Mouse (Mus musculus) hindbrain, embryonic 13.5 days (tissue): ENCODE data around the gene Lrrc4c. TPM values are rescaled to one million over a fixed set of nuclear protein-coding genes. Genes with fewer than 3 reads are reported as not detected.

ENCODE experiments used
- ATAC-seq: fragments of 200-750 bp; cut with Nextera tagmentation; 2 replicates; pipeline ENCODE4 v1.8.0; 2017; ENCODE audit warnings: moderate TSS enrichment; ENCODE audit not compliant: low FRiP score
- H3K27ac ChIP-seq: fragments of 300-500 bp; sonication (generic); 2 replicates; pipeline ENCODE4 v1.5.1; 2015; ENCODE audit warnings: inconsistent platforms, mild to moderate bottlenecking, moderate library complexity
- H3K27me3 ChIP-seq: fragments of 300-500 bp; sonication (generic); 2 replicates; pipeline ENCODE4 v1.6.1; 2015; ENCODE audit warnings: mild to moderate bottlenecking, inconsistent platforms
- H3K36me3 ChIP-seq: fragments of 300-500 bp; sonication (generic); 2 replicates; pipeline ENCODE4 v1.6.1; 2015; ENCODE audit warnings: mild to moderate bottlenecking, inconsistent platforms
- H3K4me1 ChIP-seq: fragments of 300-500 bp; sonication (generic); replicated peaks from 2 replicates; pipeline ENCODE4 v1.6.1; 2015; ENCODE audit warnings: inconsistent platforms
- H3K4me2 ChIP-seq: fragments of 300-500 bp; sonication (generic); 2 replicates; pipeline ENCODE4 v1.6.1; 2015; ENCODE audit warnings: inconsistent platforms, mild to moderate bottlenecking, moderate library complexity
- H3K4me3 ChIP-seq: fragments of 300-500 bp; sonication (generic); 2 replicates; pipeline ENCODE4 v1.5.1; 2015; ENCODE audit warnings: mild to moderate bottlenecking, inconsistent platforms
- H3K9ac ChIP-seq: fragments of 300-500 bp; sonication (generic); 2 replicates; pipeline ENCODE4 v1.6.1; 2015; ENCODE audit warnings: mild to moderate bottlenecking, inconsistent platforms
- H3K9me3 ChIP-seq: fragments of 300-500 bp; sonication (generic); 2 replicates; pipeline ENCODE4 v1.6.1; 2016; ENCODE audit warnings: inconsistent platforms
- WGBS: fragments of 180-500 bp; shearing (Covaris S2); methylation state at CpG from one replicate; pipeline ENCODE4 v1.1.7; 2015; 5-methylcytosine and 5-hydroxymethylcytosine counted together
- polyA plus RNA-seq: library from polyadenylated mRNA; unstranded; fragments of >200 nt; fragmentation: Nextera tagmentation; extraction: Ambion mirVana; gene quantifications from 2 replicates; pipeline ENCODE4 v1.2.1, GENCODE M21; 2015

Gene Lrrc4c
- polyA plus RNA-seq, 1 experiment from 2014 or later, result 24.0 TPM

DNA sequence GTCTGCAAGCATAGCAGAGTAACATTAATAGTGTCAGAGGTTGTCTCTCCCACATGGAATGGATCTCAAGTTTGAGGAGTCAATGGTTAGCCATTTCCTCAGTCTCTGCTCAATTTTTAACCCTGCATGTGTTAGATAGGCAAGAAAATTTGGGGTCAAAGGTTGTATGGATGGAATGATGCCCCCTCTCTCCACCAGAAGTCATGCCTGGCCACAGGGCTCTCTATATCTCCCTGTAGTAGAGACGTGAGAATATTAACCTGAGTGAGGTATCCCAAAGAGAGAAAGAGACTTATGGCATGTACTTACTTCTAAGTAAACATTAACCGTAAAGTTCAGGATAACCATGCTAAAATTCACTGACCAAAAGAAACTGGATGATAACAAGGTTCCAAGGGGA is 1043.3 kb downstream of the Lrrc4c start:
- Histone ChIP-seq H3K27ac (no peak overlapping the region), H3K9ac (no peak overlapping the region), H3K4me1 (no peaks in the 10 kb centered on the region), H3K4me2 (no peak overlapping the region), H3K36me3 (no peaks in the 10 kb centered on the region), H3K9me3 (no peaks in the 10 kb centered on the region), H3K27me3 (no peaks in the 10 kb centered on the region), H3K4me3 (no peak overlapping the region)
- no peak for ATAC-seq
- WGBS, result 99% methylated on average over 2 of the region's 2 CpGs

DNA sequence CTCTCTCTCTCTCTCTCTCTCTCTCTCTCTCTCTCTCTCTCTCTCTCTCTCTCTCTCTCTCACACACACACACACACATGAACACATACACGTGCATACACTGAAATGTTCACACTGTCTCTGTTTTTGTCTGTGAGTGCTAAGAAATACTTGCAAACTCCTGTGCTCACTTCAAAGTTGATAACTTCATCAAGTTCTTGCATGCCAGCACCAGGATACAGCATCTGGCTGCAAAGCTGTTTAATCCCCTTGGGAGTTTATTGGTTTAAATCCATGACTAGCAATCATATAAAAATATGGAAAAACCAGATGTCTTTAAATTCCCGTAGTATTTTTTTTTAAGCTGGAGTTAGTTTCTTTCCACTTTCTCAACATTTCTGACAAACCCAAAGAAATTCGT is 1052.0 kb downstream of the Lrrc4c start:
- Histone ChIP-seq H3K9me3 (no peaks in the 10 kb centered on the region), H3K9ac (no peak overlapping the region), H3K4me3 (no peak overlapping the region), H3K4me1 (no peaks in the 10 kb centered on the region), H3K36me3 (no peaks in the 10 kb centered on the region), H3K27ac (no peak overlapping the region), H3K4me2 (no peak overlapping the region), H3K27me3 (no peaks in the 10 kb centered on the region)
- 77% methylated on average over 3 of the region's 3 CpGs for WGBS
- no peak for ATAC-seq

DNA sequence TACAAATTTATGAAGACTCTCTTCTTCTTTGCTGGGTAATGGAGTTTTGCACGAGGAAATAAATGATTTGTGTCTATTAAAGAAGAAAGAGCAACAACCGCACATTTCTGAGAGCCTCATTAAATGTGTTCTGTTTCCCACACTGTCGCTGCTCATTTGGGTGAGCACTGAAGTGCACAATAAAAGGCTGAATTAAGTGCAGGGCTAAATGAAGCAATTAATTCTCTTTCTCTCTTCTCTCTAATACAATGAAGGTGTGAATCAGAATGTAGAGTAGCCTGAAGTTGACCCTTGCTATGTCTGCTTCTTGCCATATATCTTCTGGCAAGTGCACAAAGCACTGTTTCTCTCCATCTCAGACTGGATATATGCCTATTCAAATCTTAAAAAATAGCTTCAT is 1073.5 kb downstream of the Lrrc4c start:
- 0 out of 2 replicates have a peak, but pooled peaks cover 2% of the 10 kb centered on the region for H3K4me1 ChIP-seq
- no peak overlapping the region for H3K9ac ChIP-seq
- H3K9me3 ChIP-seq, result no peaks in the 10 kb centered on the region
- no peak for ATAC-seq
- no peak overlapping the region for H3K4me2 ChIP-seq
- no peaks in the 10 kb centered on the region for H3K27me3 ChIP-seq
- H3K27ac ChIP-seq, result no peak overlapping the region
- WGBS, result 44% methylated on average over 3 of the region's 3 CpGs
- H3K36me3 ChIP-seq, result no peaks in the 10 kb centered on the region
- H3K4me3 ChIP-seq, result no peak overlapping the region

DNA sequence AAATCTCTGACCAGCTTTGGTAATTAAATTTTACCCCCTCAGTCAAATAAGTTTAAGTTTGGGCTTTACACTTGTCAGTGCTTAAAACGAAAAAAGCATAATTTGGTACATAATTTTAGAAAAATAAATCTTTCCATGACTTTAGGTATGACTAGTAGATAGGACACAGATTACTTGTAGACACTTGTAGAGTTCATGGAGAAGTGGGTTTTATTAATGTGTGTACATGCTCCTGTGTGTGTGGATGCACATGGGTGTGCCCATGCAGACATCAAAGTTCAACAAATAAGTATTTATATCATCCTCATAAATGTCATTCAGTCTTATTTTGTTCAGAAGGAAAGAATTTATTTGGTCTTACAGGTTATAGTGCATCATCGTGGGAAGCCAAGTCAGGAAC is 1073.9 kb downstream of the Lrrc4c start:
- Histone ChIP-seq H3K9ac (no peak overlapping the region), H3K9me3 (no peaks in the 10 kb centered on the region), H3K4me3 (no peak overlapping the region), H3K36me3 (no peaks in the 10 kb centered on the region), H3K4me2 (no peak overlapping the region), H3K4me1 (0 out of 2 replicates have a peak, but pooled peaks cover 2% of the 10 kb centered on the region), H3K27ac (no peak overlapping the region), H3K27me3 (no peaks in the 10 kb centered on the region)
- ATAC-seq, result no peak
- 83% methylated on average over 2 of the region's 2 CpGs for WGBS

DNA sequence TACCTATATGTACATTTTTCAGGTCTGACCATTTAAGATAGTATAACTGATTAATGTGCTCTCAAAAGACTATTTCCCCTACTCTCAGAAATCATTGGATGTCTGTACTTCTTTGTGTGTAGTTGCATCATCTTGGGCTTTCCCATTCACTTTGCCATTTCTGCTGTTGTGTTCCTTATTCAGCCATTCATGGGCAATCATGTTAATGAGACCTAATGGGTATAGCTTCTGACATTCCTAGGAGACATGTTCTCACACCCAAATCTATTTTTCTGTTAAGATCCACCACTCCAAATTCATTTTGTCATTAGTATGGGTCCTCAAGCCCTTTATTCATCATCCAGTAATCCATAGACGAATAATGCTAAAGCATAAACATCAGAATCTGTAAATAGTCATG is 1095.1 kb downstream of the Lrrc4c start:
- no peaks in the 10 kb centered on the region for H3K9me3 ChIP-seq
- no peak overlapping the region for H3K9ac ChIP-seq
- H3K27me3 ChIP-seq, result no peaks in the 10 kb centered on the region
- no peak overlapping the region for H3K4me3 ChIP-seq
- no peaks in the 10 kb centered on the region for H3K36me3 ChIP-seq
- 88% methylated on average over 1 of the region's 1 CpGs for WGBS
- H3K27ac ChIP-seq, result no peak overlapping the region
- H3K4me2 ChIP-seq, result no peak overlapping the region
- no peaks in the 10 kb centered on the region for H3K4me1 ChIP-seq
- ATAC-seq, result no peak

DNA sequence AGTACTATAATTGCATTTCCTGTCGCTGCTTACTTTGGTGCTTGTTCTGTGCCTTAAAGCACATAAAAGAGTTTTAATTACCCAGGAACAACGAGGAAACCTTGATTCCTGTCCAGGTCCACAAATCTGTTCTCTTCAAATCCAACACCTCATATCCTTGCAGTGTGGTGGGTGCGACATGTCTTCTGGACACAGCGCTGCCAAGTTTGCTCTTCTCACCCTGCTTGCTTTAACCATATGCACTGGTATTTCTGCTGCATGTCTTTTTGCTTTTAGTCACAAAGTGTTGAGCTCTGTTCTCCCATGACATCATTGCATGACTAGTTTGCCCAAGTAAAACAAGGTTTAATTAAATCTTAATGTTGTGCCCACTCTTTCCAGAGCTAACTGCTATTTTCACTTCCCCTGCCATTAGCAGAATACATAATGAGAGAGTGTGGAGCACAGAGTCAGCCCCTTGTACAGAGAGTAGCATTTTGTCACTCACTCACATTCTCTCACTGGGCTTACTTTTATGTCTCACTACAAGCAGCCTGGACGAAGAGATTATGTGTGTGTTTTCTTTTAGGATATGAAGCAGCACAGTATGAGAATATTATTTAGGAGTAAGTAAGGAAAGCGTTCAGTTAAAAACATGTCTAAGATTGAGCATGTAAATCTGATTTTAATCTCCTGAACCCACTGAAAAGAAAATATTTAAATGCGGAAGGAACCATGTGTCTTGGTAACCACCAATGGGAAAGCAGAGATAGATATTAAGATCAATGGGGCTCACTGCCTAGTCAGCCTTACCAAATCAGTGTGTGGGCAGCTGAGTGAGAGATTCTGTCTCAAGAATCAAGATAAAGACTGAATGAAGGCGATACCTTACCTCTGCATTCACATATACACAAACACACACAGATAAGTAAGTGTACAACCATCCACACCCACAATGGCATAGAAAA is 1096.7 kb downstream of the Lrrc4c start:
- Histone ChIP-seq H3K4me2 (no peak overlapping the region), H3K27ac (no peak overlapping the region), H3K36me3 (no peaks in the 10 kb centered on the region), H3K4me1 (no peaks in the 10 kb centered on the region), H3K9me3 (no peaks in the 10 kb centered on the region), H3K27me3 (no peaks in the 10 kb centered on the region), H3K9ac (no peak overlapping the region), H3K4me3 (no peak overlapping the region)
- ATAC-seq, result no peak
- WGBS, result 87% methylated on average over 8 of the region's 8 CpGs

DNA sequence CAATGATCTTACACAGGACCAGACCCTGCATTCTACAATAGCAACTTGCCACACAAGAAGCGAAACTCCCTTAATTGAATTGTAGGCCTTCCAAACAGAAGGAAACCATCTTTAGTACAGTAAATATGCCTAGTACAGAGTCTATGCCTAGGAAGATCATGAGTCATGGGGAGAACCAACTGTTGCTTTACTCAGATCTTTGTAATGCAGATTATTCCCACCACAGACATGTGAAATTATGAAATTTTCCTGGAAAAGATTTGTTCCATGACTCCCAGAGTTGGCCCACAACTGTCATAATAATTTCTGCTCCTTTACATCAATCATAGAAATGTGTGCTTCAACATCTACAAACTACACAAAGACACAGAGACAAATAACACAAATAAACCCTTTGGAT is 1116.2 kb downstream of the Lrrc4c start:
- Histone ChIP-seq H3K4me1 (no peaks in the 10 kb centered on the region), H3K36me3 (no peaks in the 10 kb centered on the region), H3K4me3 (no peak overlapping the region), H3K9ac (no peak overlapping the region), H3K4me2 (no peak overlapping the region), H3K9me3 (no peaks in the 10 kb centered on the region), H3K27ac (no peak overlapping the region), H3K27me3 (no peaks in the 10 kb centered on the region)
- no peak for ATAC-seq
- 98% methylated on average over 1 of the region's 1 CpGs for WGBS

DNA sequence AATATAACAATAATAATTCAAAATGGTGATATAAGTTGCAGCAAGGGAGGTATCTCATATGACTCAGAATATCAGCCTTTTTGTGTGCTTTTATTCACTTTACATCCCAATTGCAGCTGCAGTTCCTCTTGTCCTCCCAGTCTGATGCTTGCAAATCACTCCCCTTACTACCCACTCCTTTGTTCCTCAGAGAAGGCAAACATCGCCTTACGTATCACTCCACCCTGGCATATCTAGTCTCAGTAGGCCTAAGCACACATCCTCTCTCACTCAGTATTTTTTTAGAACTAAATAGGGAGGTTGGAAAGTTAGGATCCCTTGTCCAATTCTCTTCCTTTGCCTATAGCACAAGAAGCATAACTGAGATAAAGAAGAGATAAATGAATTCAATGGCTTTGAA is 1117.6 kb downstream of the Lrrc4c start:
- WGBS, result 70% methylated on average over 2 of the region's 2 CpGs
- H3K4me1 ChIP-seq, result no peaks in the 10 kb centered on the region
- no peaks in the 10 kb centered on the region for H3K9me3 ChIP-seq
- H3K36me3 ChIP-seq, result no peaks in the 10 kb centered on the region
- no peaks in the 10 kb centered on the region for H3K27me3 ChIP-seq
- H3K27ac ChIP-seq, result no peak overlapping the region; the same call in 1 of the 2 replicates
- ATAC-seq, result no peak
- no peak overlapping the region for H3K4me2 ChIP-seq
- H3K4me3 ChIP-seq, result no peak overlapping the region
- H3K9ac ChIP-seq, result no peak overlapping the region

DNA sequence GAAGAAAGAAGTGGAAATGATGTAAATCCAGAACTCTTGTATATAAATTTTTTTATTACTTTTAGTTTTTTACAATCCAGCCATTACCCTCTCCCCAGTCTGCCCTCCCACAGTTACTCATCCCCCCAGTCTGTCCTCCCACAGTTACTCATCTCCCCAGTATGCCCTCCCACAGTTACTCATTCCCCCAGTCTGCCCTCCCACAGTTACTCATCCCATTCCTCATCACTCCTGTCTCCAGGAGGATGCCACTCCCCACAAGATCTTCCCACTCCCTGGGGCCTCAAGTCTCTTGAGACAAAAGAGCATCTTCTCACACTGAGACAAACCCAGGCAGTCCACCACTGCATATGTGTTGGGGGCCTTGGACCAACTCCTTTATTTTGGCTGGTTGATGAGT is 1119.8 kb downstream of the Lrrc4c start:
- H3K4me3 ChIP-seq, result no peak overlapping the region
- no peak overlapping the region for H3K4me2 ChIP-seq
- H3K27ac ChIP-seq, result no peak overlapping the region
- H3K36me3 ChIP-seq, result no peaks in the 10 kb centered on the region
- H3K9ac ChIP-seq, result no peak overlapping the region
- H3K4me1 ChIP-seq, result no peaks in the 10 kb centered on the region
- no peaks in the 10 kb centered on the region for H3K27me3 ChIP-seq
- H3K9me3 ChIP-seq, result no peaks in the 10 kb centered on the region
- no peak for ATAC-seq

DNA sequence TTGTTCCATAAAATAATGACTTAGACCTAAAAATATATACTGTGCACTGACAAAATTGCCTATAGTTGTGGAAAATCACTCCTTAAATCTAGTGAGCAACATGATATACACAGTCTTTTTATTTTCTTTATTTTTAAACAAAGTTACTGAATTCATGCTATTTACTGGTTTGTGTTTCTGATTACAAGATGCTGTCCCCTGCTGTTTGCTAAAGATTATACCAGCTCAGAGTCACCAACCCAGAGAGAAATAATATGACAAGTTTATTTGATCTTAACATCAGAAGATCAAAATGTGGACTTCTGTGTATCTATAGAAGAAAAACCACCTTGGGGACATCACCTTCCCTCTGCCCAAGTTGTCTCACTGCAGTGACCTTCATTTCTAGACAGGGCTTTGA is 1145.6 kb downstream of the Lrrc4c start:
- Histone ChIP-seq H3K27me3 (no peaks in the 10 kb centered on the region), H3K9ac (no peak overlapping the region), H3K9me3 (no peaks in the 10 kb centered on the region), H3K4me3 (no peak overlapping the region), H3K27ac (no peak overlapping the region), H3K36me3 (no peaks in the 10 kb centered on the region), H3K4me1 (peaks cover 2% of the 10 kb centered on the region; the same call in 1 of the 2 replicates), H3K4me2 (no peak overlapping the region)
- no peak for ATAC-seq

DNA sequence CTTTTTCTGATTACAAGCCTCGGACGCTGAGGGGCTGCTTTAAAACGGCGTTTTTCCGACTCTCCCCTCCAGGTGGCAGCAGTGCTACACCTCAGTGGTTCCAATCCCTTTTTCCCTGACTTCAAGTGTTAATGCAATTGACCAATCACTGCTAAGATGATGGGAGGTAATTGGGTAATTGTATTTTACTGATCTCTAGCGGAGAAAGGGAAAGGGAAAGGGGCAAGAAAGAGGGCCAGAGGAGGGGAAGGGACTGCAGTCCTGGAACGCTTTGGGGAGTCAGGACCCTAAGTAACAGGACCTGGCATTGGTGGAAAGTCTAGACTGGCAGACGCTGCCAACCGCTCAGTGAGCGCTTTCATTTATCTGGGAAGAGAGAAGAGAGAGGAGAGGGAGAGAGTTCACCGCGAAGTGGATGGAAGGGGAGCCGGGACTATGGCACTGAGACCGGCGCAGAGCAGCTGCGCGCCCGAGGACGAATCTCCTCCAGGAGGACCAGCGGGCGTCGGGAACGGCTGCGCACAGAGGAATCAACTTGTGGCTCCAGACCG is 1148.3 kb downstream of the Lrrc4c start:
- H3K4me2 ChIP-seq, result peak overlapping the region; percentile 67
- H3K9ac ChIP-seq, result peak overlapping the region; percentile 78
- ATAC-seq, result peak; percentile 93
- under 1% methylated on average over 25 of the region's 25 CpGs for WGBS
- H3K4me1 ChIP-seq, result peaks cover 21% of the 10 kb centered on the region; the same call in 1 of the 2 replicates
- H3K4me3 ChIP-seq, result peak overlapping the region; percentile 60
- no peaks in the 10 kb centered on the region for H3K27me3 ChIP-seq
- no peaks in the 10 kb centered on the region for H3K9me3 ChIP-seq
- H3K36me3 ChIP-seq, result no peaks in the 10 kb centered on the region
- peak overlapping the region; percentile 93 for H3K27ac ChIP-seq

DNA sequence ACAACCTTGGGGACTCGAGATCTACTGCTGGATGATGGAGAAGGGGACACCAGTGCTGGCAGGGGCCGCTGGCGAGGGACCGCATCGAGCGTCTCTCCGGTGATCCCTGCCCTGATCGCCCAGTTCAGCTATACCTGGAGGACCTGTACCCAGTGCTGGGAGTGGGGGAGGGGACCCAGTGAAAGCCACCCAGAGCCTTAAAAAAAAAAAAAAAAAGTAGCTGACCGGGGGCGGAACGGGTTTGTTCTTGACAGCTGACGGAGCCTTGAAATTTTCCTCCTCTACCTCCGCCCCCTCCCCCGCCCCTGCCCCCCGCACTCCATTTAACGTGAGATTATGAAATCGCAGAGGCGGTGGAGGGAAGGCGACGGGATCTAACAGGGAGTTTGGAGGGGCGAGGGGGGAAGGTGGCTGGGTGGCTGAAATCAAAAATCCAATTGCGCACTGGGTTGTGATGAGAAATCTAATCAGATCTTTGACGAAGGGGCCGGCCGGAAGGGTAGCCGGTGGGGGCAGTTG is 1149.1 kb downstream of the Lrrc4c start:
- no peaks in the 10 kb centered on the region for H3K36me3 ChIP-seq
- peaks cover 21% of the 10 kb centered on the region; the same call in 1 of the 2 replicates for H3K4me1 ChIP-seq
- ATAC-seq, result peak; percentile 85
- under 1% methylated on average over 26 of the region's 26 CpGs for WGBS
- no peaks in the 10 kb centered on the region for H3K27me3 ChIP-seq
- peak overlapping the region; percentile 67 for H3K4me2 ChIP-seq
- peak overlapping the region; percentile 78 for H3K9ac ChIP-seq
- no peaks in the 10 kb centered on the region for H3K9me3 ChIP-seq
- peak overlapping the region; percentile 60 for H3K4me3 ChIP-seq
- peak overlapping the region; percentile 93 for H3K27ac ChIP-seq
